Mouse (Mus musculus) myocyte (in vitro differentiated cells): ENCODE measurements around the gene Trim9. TPM values are rescaled to one million over a fixed set of nuclear protein-coding genes. Genes with fewer than 3 reads are reported as not detected.

Source experiments
- H3K27me3 ChIP-seq: one replicate; pipeline ENCODE4 v1.6.1; 2011; ENCODE audit not compliant: control insufficient read depth, insufficient read depth, insufficient read length
- H3K36me3 ChIP-seq: one replicate; pipeline ENCODE4 v1.6.1; 2011; ENCODE audit not compliant: control insufficient read depth, insufficient read depth
- H3K4me2 ChIP-seq: one replicate; pipeline ENCODE4 v1.6.1; 2011; ENCODE audit warnings: low read depth, control low read depth
- H3K4me3 ChIP-seq: one replicate; pipeline ENCODE4 v1.5.1; 2011; ENCODE audit warnings: mild to moderate bottlenecking, control low read depth, moderate library complexity
- H3K79me2 ChIP-seq: one replicate; pipeline ENCODE4 v1.6.1; 2011; ENCODE audit not compliant: control insufficient read depth, insufficient read depth
- H3ac ChIP-seq: one replicate; pipeline ENCODE4 v1.6.1; 2011; ENCODE audit not compliant: control insufficient read depth, insufficient read length
- CEBPB ChIP-seq: IDR thresholded peaks from 2 replicates; pipeline ENCODE4 v1.6.1; 2011; ENCODE audit warnings: mild to moderate bottlenecking, moderate library complexity; ENCODE audit not compliant: poor library complexity, insufficient read depth, severe bottlenecking
- E2F4 ChIP-seq: IDR thresholded peaks from one replicate; pipeline ENCODE4 v1.6.1; 2011; ENCODE audit warnings: mild to moderate bottlenecking, control low read depth, moderate library complexity; ENCODE audit not compliant: insufficient read depth
- MAX ChIP-seq: IDR thresholded peaks from one replicate; pipeline ENCODE4 v1.6.1; 2011; ENCODE audit warnings: low read depth, mild to moderate bottlenecking, control low read depth
- MYOD1 ChIP-seq, 3 experiments: IDR thresholded peaks; one replicate each; pipeline ENCODE4 v1.6.1; 2011; ENCODE audit warnings: control low read depth in 2 of 3, low read depth in 2 of 3, mild to moderate bottlenecking in 2 of 3, moderate library complexity in 1 of 3; ENCODE audit not compliant: insufficient read length in 2 of 3, control insufficient read depth in 1 of 3
- MYOG ChIP-seq, 3 experiments: IDR thresholded peaks; one replicate each; pipeline ENCODE4 v1.6.1; 2011; ENCODE audit warnings: control low read depth in 2 of 3, low read depth in 2 of 3, mild to moderate bottlenecking in 2 of 3; ENCODE audit not compliant: insufficient read length in 2 of 3, control insufficient read depth in 1 of 3, insufficient read depth in 1 of 3
- POLR2A ChIP-seq: IDR thresholded peaks from one replicate; pipeline ENCODE4 v1.6.1; 2011; ENCODE audit warnings: low read depth, mild to moderate bottlenecking, control low read depth, moderate library complexity; ENCODE audit not compliant: insufficient read length
- POLR2AphosphoS2 ChIP-seq: IDR thresholded peaks from one replicate; pipeline ENCODE4 v1.6.1; 2011; ENCODE audit warnings: low read depth, control low read depth; ENCODE audit not compliant: insufficient read length
- REST ChIP-seq: IDR thresholded peaks from one replicate; pipeline ENCODE4 v1.6.1; 2011; ENCODE audit warnings: mild to moderate bottlenecking, control low read depth, moderate library complexity; ENCODE audit not compliant: insufficient read depth, insufficient read length
- SRF ChIP-seq: IDR thresholded peaks from one replicate; pipeline ENCODE4 v1.6.1; 2011; ENCODE audit warnings: low read depth; ENCODE audit not compliant: control insufficient read depth, insufficient read length
- TCF12 ChIP-seq: IDR thresholded peaks from one replicate; pipeline ENCODE4 v1.6.1; 2011; ENCODE audit warnings: mild to moderate bottlenecking, control low read depth; ENCODE audit not compliant: poor library complexity, insufficient read depth, severe bottlenecking
- TCF3 ChIP-seq: IDR thresholded peaks from one replicate; pipeline ENCODE4 v1.6.1; 2011; ENCODE audit warnings: low read depth, control low read depth; ENCODE audit not compliant: insufficient read length
- polyA plus RNA-seq: library from polyadenylated mRNA; unstranded; fragments of >200 nt; fragmentation: generic; extraction: Trizol; gene quantifications from one replicate; pipeline ENCODE4 v1.2.1, GENCODE M21; 2012; ENCODE audit warnings: missing spikeins

Gene Trim9
- polyA plus RNA-seq, 1 experiment, result not detected

GRCm38 (mm10) chr12:70267314-70267713, 80.1 kb downstream of the Trim9 start:
- TF ChIP-seq SRF (no peak), TCF12 (no peak), POLR2A (no peak), E2F4 (no peak), MAX (no peak), TCF3 (no peak), REST (no peak), MYOD1 (IDR thresholded peaks at IDR 0.05; ENCODE audit: control insufficient read depth in 1 of 3, insufficient read length in 2 of 3, low read depth in 2 of 3) (no peak), CEBPB (no peak)
- Histone ChIP-seq H3ac (no peak overlapping the region), H3K4me2 (no peak overlapping the region), H3K4me3 (no peak overlapping the region), H3K36me3 (no peaks in the 10 kb centered on the region), H3K27me3 (peaks cover 21% of the 10 kb centered on the region), H3K79me2 (no peaks in the 10 kb centered on the region)

- no peaks in the 10 kb centered on the region for H3K79me2 ChIP-seq
- TF ChIP-seq E2F4 (no peak), MYOG (IDR thresholded peaks at IDR 0.05; ENCODE audit: control insufficient read depth in 1 of 3, insufficient read depth in 1 of 3, insufficient read length in 2 of 3, low read depth in 2 of 3) (no peak), MAX (no peak)
- no peak overlapping the region for H3K4me3 ChIP-seq
- no peak overlapping the region for H3ac ChIP-seq
- H3K4me2 ChIP-seq, result no peak overlapping the region
- H3K27me3 ChIP-seq, result peaks cover 22% of the 10 kb centered on the region
- no peaks in the 10 kb centered on the region for H3K36me3 ChIP-seq
Measured at GRCm38 (mm10) chr12:70266494-70266931, 80.9 kb downstream of the Trim9 start.

- Histone ChIP-seq H3K79me2 (no peaks in the 10 kb centered on the region), H3K36me3 (no peaks in the 10 kb centered on the region), H3K27me3 (peaks cover 29% of the 10 kb centered on the region), H3ac (no peak overlapping the region), H3K4me3 (no peak overlapping the region), H3K4me2 (no peak overlapping the region)
- TF ChIP-seq MAX (no peak), TCF3 (no peak), MYOD1 (IDR thresholded peaks at IDR 0.05; ENCODE audit: control insufficient read depth in 1 of 3, insufficient read length in 2 of 3, low read depth in 2 of 3) (no peak), SRF (no peak), POLR2A (no peak), TCF12 (no peak), REST (no peak), CEBPB (no peak), POLR2AphosphoS2 (no peak)
Measured at GRCm38 (mm10) chr12:70263721-70264120, 83.7 kb downstream of the Trim9 start.

- TF ChIP-seq POLR2A (no peak), SRF (no peak), E2F4 (no peak)
- peaks cover 28% of the 10 kb centered on the region for H3K27me3 ChIP-seq
Measured at GRCm38 (mm10) chr12:70262271-70262953, 85.0 kb downstream of the Trim9 start.

GRCm38 (mm10) chr12:70251210-70251884, 96.1 kb downstream of the Trim9 start:
- H3K36me3 ChIP-seq, result no peaks in the 10 kb centered on the region
- H3K79me2 ChIP-seq, result no peaks in the 10 kb centered on the region
- no peak overlapping the region for H3K4me3 ChIP-seq
- H3ac ChIP-seq, result no peak overlapping the region
- TF ChIP-seq POLR2A (no peak), TCF12 (no peak), E2F4 (no peak), CEBPB (no peak), MYOD1 (IDR thresholded peaks at IDR 0.05; ENCODE audit: control insufficient read depth in 1 of 3, insufficient read length in 2 of 3, low read depth in 2 of 3) (no peak), TCF3 (no peak), MYOG (IDR thresholded peaks at IDR 0.05; ENCODE audit: control insufficient read depth in 1 of 3, insufficient read depth in 1 of 3, insufficient read length in 2 of 3, low read depth in 2 of 3) (no peak)
- peaks cover 57% of the 10 kb centered on the region for H3K27me3 ChIP-seq
- H3K4me2 ChIP-seq, result no peak overlapping the region

More at GRCm38 (mm10) chr12:70262271-70262953, 85.0 kb downstream of the Trim9 start:
- Histone ChIP-seq H3K79me2 (no peaks in the 10 kb centered on the region), H3K36me3 (no peaks in the 10 kb centered on the region), H3ac (no peak overlapping the region), H3K4me2 (no peak overlapping the region), H3K4me3 (no peak overlapping the region)
